Comparison of ENCODE assay signal across 10 mouse cellular contexts in the genomic region with DNA sequence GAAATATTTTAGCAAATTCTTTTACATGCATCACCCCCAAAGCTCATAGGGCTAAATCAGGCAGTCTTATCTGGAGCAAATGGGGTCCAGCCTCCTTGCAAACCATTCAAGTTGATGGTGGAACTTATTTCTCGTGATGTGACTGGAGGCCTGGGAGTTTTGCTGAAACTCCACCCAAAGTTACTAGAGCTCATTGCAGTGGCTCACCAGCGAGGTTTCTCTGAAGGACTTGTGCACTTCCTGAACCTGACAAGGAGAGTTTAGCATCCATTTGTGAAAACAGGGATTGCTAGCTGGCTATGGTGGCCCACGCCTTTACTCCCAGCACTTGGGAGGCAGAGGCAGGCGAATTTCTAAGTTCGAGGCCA. TPM values are rescaled to one million over a fixed set of nuclear protein-coding genes. Genes with fewer than 3 reads are reported as not detected.
DNase-seq lines count a peak whose midpoint lies in the region; ATAC-seq and TF ChIP-seq lines count a peak whose summit lies in the region.
"Had no signal": no experiment of that assay in that cellular context is flagged by ENCODE, and none has a peak within 500 bp of the region (broad histone marks: within the 10 kb centered on the region; RNA-seq: fewer than 3 reads in every experiment).

No protein-coding gene starts in this region.

- no peak overlapping the region for H3K9ac ChIP-seq in heart, adult 2 months (ENCODE audit: low read depth, low read length)
- H3K9ac ChIP-seq in ES-E14 (ENCODE audit: insufficient read depth, low read depth, low read length, poor library complexity, severe bottlenecking): no peak overlapping the region
- H3K9ac ChIP-seq in liver, embryonic 14.5 days (replicated peaks): no peak overlapping the region
- H3K9ac ChIP-seq: embryonic facial prominence, embryonic 15.5 days had no signal

- TF ChIP-seq CTCF in heart, adult 2 months (IDR thresholded peaks at IDR 0.05): no peak
- no peak for TF ChIP-seq CTCF in liver, embryonic 14.5 days (IDR thresholded peaks at IDR 0.05; ENCODE audit: low read depth)

- peak overlapping the region; percentile 95 for H3K4me2 ChIP-seq in liver, embryonic 14.5 days (ENCODE audit: low read depth)

- no peak for TF ChIP-seq EP300 in heart, adult 2 months (IDR thresholded peaks at IDR 0.05; ENCODE audit: insufficient read depth, low read depth, low read length)
- TF ChIP-seq EP300 in liver, embryonic 14.5 days (IDR thresholded peaks at IDR 0.05; ENCODE audit: low read depth): no peak

- intact Hi-C loops in heart, adult 2 months (cut with DNase I): loop anchor here (5.0 kb wide), 1 partner anchor 37 kb away; no protein-coding TSS in a partner anchor

- H3K27me3 ChIP-seq in heart, adult 2 months (ENCODE audit: control insufficient read depth, insufficient read depth, low read length): no peaks in the 10 kb centered on the region
- H3K27me3 ChIP-seq in heart, embryonic 10.5 days (ENCODE audit: insufficient read depth, poor library complexity, severe bottlenecking): no peaks in the 10 kb centered on the region
- H3K27me3 ChIP-seq in megakaryocyte, embryonic 14.5 days (replicated peaks): no peaks in the 10 kb centered on the region
- H3K27me3 ChIP-seq in liver, embryonic 14.5 days (ENCODE audit: control insufficient read depth, insufficient read depth, low read length): no peaks in the 10 kb centered on the region
- H3K27me3 ChIP-seq: embryonic facial prominence, embryonic 15.5 days; forebrain, embryonic 15.5 days had no signal

- TF ChIP-seq POLR2A in heart, adult 2 months (IDR thresholded peaks at IDR 0.05; ENCODE audit: insufficient read depth, low read depth, low read length): no peak

- no peak overlapping the region for H3K4me3 ChIP-seq in heart, adult 2 months
- no peak overlapping the region for H3K4me3 ChIP-seq in heart, embryonic 10.5 days
- peak overlapping the region; percentile 94 for H3K4me3 ChIP-seq in megakaryocyte, embryonic 14.5 days (replicated peaks)
- H3K4me3 ChIP-seq in ES-E14 (ENCODE audit: insufficient read depth in 1 of 2, low read depth in 1 of 2, low read length in 2 of 2, poor library complexity in 1 of 2, severe bottlenecking in 1 of 2): peak overlapping the region in 1 of 2 experiments; percentile 54; a peak in 1 of 4 replicates
- no peak overlapping the region for H3K4me3 ChIP-seq in liver, embryonic 14.5 days (ENCODE audit: insufficient read depth in 1 of 2, low read depth in 2 of 2, low read length in 2 of 2)

- in situ Hi-C loops in ES-E14 (cut with MboI; ENCODE audit: low sequenced_read_pairs in 2 of 2, unreplicated experiment in 2 of 2): no loop called here

- ATAC-seq in megakaryocyte, adult 5-6 weeks (ENCODE audit: poor library complexity, severe bottlenecking): no peak
- no peak for ATAC-seq in liver, embryonic 14.5 days (ENCODE audit: insufficient read depth)

- no peaks in the 10 kb centered on the region for H3K9me3 ChIP-seq in heart, embryonic 10.5 days
- peaks cover 5% of the 10 kb centered on the region for H3K9me3 ChIP-seq in megakaryocyte, embryonic 14.5 days
- no peaks in the 10 kb centered on the region for H3K9me3 ChIP-seq in ES-E14 (ENCODE audit: control insufficient read depth, insufficient read depth, low read depth, low read length)
- no peaks in the 10 kb centered on the region for H3K9me3 ChIP-seq in liver, embryonic 14.5 days (ENCODE audit: control insufficient read depth, low read length)
- H3K9me3 ChIP-seq: embryonic facial prominence, embryonic 15.5 days; forebrain, embryonic 15.5 days had no signal

- WGBS in heart, adult 2 months: 82% methylated on average over 5 of the region's 5 CpGs
- 76% methylated on average over 5 of the region's 5 CpGs for WGBS in heart, embryonic 10.5 days
- 63% methylated on average over 5 of the region's 5 CpGs for WGBS in liver, embryonic 14.5 days (ENCODE audit: insufficient replicate concordance)

- H3K36me3 ChIP-seq in heart, adult 2 months (ENCODE audit: control insufficient read depth, insufficient read depth, low read length): no peaks in the 10 kb centered on the region
- H3K36me3 ChIP-seq in heart, embryonic 10.5 days: 0 out of 2 replicates have a peak, but pooled peaks cover 4% of the 10 kb centered on the region
- H3K36me3 ChIP-seq in megakaryocyte, embryonic 14.5 days (replicated peaks; ENCODE audit: low read length): peaks cover 23% of the 10 kb centered on the region
- H3K36me3 ChIP-seq in ES-E14 (ENCODE audit: control insufficient read depth, insufficient read depth, low read length, poor library complexity, severe bottlenecking): no peaks in the 10 kb centered on the region
- no peaks in the 10 kb centered on the region for H3K36me3 ChIP-seq in liver, embryonic 14.5 days (replicated peaks; ENCODE audit: control insufficient read depth, insufficient read depth, low read depth)
- H3K36me3 ChIP-seq: embryonic facial prominence, embryonic 15.5 days; forebrain, embryonic 15.5 days had no signal

- DNase-seq in heart, adult 2 months: no peak
- DNase-seq in heart, embryonic 10.5 days (ENCODE audit: low spot score): no peak
- DNase-seq in ES-E14 (ENCODE audit: low read depth, low spot score): no peak
- DNase-seq in liver, embryonic 14.5 days (ENCODE audit: low read depth in 3 of 3, low spot score in 3 of 3): no peak
- no peak for DNase-seq in spleen, postnatal 36 days (ENCODE audit: low spot score in 2 of 2)
- no peak for DNase-seq in spleen, postnatal 4 days (ENCODE audit: low spot score in 2 of 2)

- peaks cover 3% of the 10 kb centered on the region for H3K79me2 ChIP-seq in heart, adult 2 months (replicated peaks; ENCODE audit: control insufficient read depth, insufficient read depth, low read length)

- peaks cover 11% of the 10 kb centered on the region for H3K4me1 ChIP-seq in heart, adult 2 months (ENCODE audit: control insufficient read depth, insufficient read depth, low read length)
- peaks cover 31% of the 10 kb centered on the region for H3K4me1 ChIP-seq in heart, embryonic 10.5 days
- peaks cover 45% of the 10 kb centered on the region for H3K4me1 ChIP-seq in megakaryocyte, embryonic 14.5 days
- H3K4me1 ChIP-seq in ES-E14 (ENCODE audit: control insufficient read depth in 2 of 2, insufficient read depth in 2 of 2, low read length in 2 of 2, poor library complexity in 1 of 2): peaks cover 0 to 16% of the 10 kb centered on the region in 2 experiments; a peak in 2 of 4 replicates
- H3K4me1 ChIP-seq in liver, embryonic 14.5 days (replicated peaks; ENCODE audit: control insufficient read depth in 2 of 2, insufficient read depth in 2 of 2, low read length in 1 of 2): peaks cover 7 to 16% of the 10 kb centered on the region in 2 experiments

- peak overlapping the region; percentile 80 for H3K27ac ChIP-seq in heart, adult 2 months
- H3K27ac ChIP-seq in heart, embryonic 10.5 days: no peak overlapping the region
- peak overlapping the region; percentile 66; the same call in 1 of the 2 replicates for H3K27ac ChIP-seq in ES-E14 (ENCODE audit: insufficient read depth, low read depth, low read length, poor library complexity, severe bottlenecking)
- H3K27ac ChIP-seq in liver, embryonic 14.5 days: no peak overlapping the region
- H3K27ac ChIP-seq: forebrain, embryonic 15.5 days had no signal

RNA-seq across cellular contexts. Expression of gene Zdhhc18, which starts 15.9 kb away (rescaled TPM):
- total RNA-seq in heart, adult 2 months (2021): 10 to 100 TPM; 21.3 to 27.7 TPM
- polyA plus RNA-seq in heart, adult 2 months (2012; rRNA removed): 37.3 and 40.1 TPM in 2 replicates
- 1.6 and 2.9 TPM in 2 replicates for polyA plus RNA-seq in heart, embryonic 10.5 days (2016; fragmentation: Nextera tagmentation; extraction: Ambion mirVana)
- 53.7 and 98.5 TPM in 2 replicates for polyA plus RNA-seq in megakaryocyte, embryonic 14.5 days (2012; ENCODE audit: insufficient read depth, low replicate concordance)
- 15.0 and 29.5 TPM in 2 replicates for total RNA-seq in megakaryocyte, adult 5-6 weeks (2015)
- 9.3 and 12.2 TPM in 2 replicates for total RNA-seq in megakaryocyte, adult 5-6 weeks (2017)
- total RNA-seq in ES-E14 (2012; rRNA removed): 39.0 and 55.8 TPM in 2 replicates
- 3.8 and 3.9 TPM in 2 replicates for polyA plus RNA-seq in liver, embryonic 14.5 days (2012; rRNA removed)
- polyA plus RNA-seq in liver, embryonic 14.5 days (2014; fragmentation: Nextera tagmentation; extraction: Ambion mirVana): 0.58 and 0.90 TPM in 2 replicates

RNA-seq across cellular contexts. Expression of gene Sfn, which starts 32.1 kb away (rescaled TPM):
- 1 to 10 TPM; 1.2 TPM for total RNA-seq in heart, adult 2 months (2021)
- polyA plus RNA-seq in heart, adult 2 months (2012; rRNA removed): 1.4 and 2.0 TPM in 2 replicates
- 4.3 and 12.9 TPM in 2 replicates for polyA plus RNA-seq in heart, embryonic 10.5 days (2016; fragmentation: Nextera tagmentation; extraction: Ambion mirVana)
- 9.2 and 15.3 TPM in 2 replicates for polyA plus RNA-seq in megakaryocyte, embryonic 14.5 days (2012; ENCODE audit: insufficient read depth, low replicate concordance)
- 2.5 and 4.1 TPM in 2 replicates for total RNA-seq in megakaryocyte, adult 5-6 weeks (2015)
- 1.2 and 4.0 TPM in 2 replicates for total RNA-seq in megakaryocyte, adult 5-6 weeks (2017)
- total RNA-seq in ES-E14 (2012; rRNA removed): 35.8 and 46.6 TPM in 2 replicates
- 0.45 and 0.52 TPM in 2 replicates for polyA plus RNA-seq in liver, embryonic 14.5 days (2012; rRNA removed)
- polyA plus RNA-seq in liver, embryonic 14.5 days (2014; fragmentation: Nextera tagmentation; extraction: Ambion mirVana): 0.10 and 0.35 TPM in 2 replicates

RNA-seq across cellular contexts. Expression of gene Pigv, which starts 38.4 kb away (rescaled TPM):
- total RNA-seq in heart, adult 2 months (2021): 10 to 100 TPM; 11.7 to 12.1 TPM
- 9.5 and 11.7 TPM in 2 replicates for polyA plus RNA-seq in heart, adult 2 months (2012; rRNA removed)
- 15.2 and 16.4 TPM in 2 replicates for polyA plus RNA-seq in heart, embryonic 10.5 days (2016; fragmentation: Nextera tagmentation; extraction: Ambion mirVana)
- 9.8 and 12.4 TPM in 2 replicates for polyA plus RNA-seq in megakaryocyte, embryonic 14.5 days (2012; ENCODE audit: insufficient read depth, low replicate concordance)
- total RNA-seq in megakaryocyte, adult 5-6 weeks (2015): 7.5 and 7.8 TPM in 2 replicates
- 7.2 and 7.9 TPM in 2 replicates for total RNA-seq in megakaryocyte, adult 5-6 weeks (2017)
- total RNA-seq in ES-E14 (2012; rRNA removed): 11.6 and 14.5 TPM in 2 replicates
- polyA plus RNA-seq in liver, embryonic 14.5 days (2012; rRNA removed): 3.2 and 3.3 TPM in 2 replicates
- 3.1 and 4.0 TPM in 2 replicates for polyA plus RNA-seq in liver, embryonic 14.5 days (2014; fragmentation: Nextera tagmentation; extraction: Ambion mirVana)

RNA-seq across cellular contexts. Expression of gene Gpn2, which starts 49.9 kb away (rescaled TPM):
- total RNA-seq in heart, adult 2 months (2021): 1 to 10 TPM; 6.8 to 7.3 TPM
- polyA plus RNA-seq in heart, adult 2 months (2012; rRNA removed): 12.1 and 17.7 TPM in 2 replicates
- polyA plus RNA-seq in heart, embryonic 10.5 days (2016; fragmentation: Nextera tagmentation; extraction: Ambion mirVana): 18.2 and 22.1 TPM in 2 replicates
- 45.3 and 49.8 TPM in 2 replicates for polyA plus RNA-seq in megakaryocyte, embryonic 14.5 days (2012; ENCODE audit: insufficient read depth, low replicate concordance)
- 14.0 and 15.1 TPM in 2 replicates for total RNA-seq in megakaryocyte, adult 5-6 weeks (2015)
- total RNA-seq in megakaryocyte, adult 5-6 weeks (2017): 12.8 and 15.5 TPM in 2 replicates
- total RNA-seq in ES-E14 (2012; rRNA removed): 39.5 and 52.6 TPM in 2 replicates
- 15.2 and 17.6 TPM in 2 replicates for polyA plus RNA-seq in liver, embryonic 14.5 days (2012; rRNA removed)
- 10.0 and 10.3 TPM in 2 replicates for polyA plus RNA-seq in liver, embryonic 14.5 days (2014; fragmentation: Nextera tagmentation; extraction: Ambion mirVana)

RNA-seq across cellular contexts. Expression of gene Gpatch3, which starts 59.5 kb away (rescaled TPM):
- total RNA-seq in heart, adult 2 months (2021): 1 to 10 TPM; 3.4 to 5.0 TPM
- 1.9 and 2.1 TPM in 2 replicates for polyA plus RNA-seq in heart, adult 2 months (2012; rRNA removed)
- 7.1 and 9.6 TPM in 2 replicates for polyA plus RNA-seq in heart, embryonic 10.5 days (2016; fragmentation: Nextera tagmentation; extraction: Ambion mirVana)
- polyA plus RNA-seq in megakaryocyte, embryonic 14.5 days (2012; ENCODE audit: insufficient read depth, low replicate concordance): 5.4 and 30.6 TPM in 2 replicates
- total RNA-seq in megakaryocyte, adult 5-6 weeks (2015): 2.7 and 3.7 TPM in 2 replicates
- total RNA-seq in megakaryocyte, adult 5-6 weeks (2017): 32.6 and 40.2 TPM in 2 replicates
- 14.4 and 19.9 TPM in 2 replicates for total RNA-seq in ES-E14 (2012; rRNA removed)
- polyA plus RNA-seq in liver, embryonic 14.5 days (2012; rRNA removed): 1.9 and 3.1 TPM in 2 replicates
- polyA plus RNA-seq in liver, embryonic 14.5 days (2014; fragmentation: Nextera tagmentation; extraction: Ambion mirVana): 3.1 and 4.6 TPM in 2 replicates

Comparison
In these comparisons a context has a peak if more than half of its experiments do, and no peak if none do; other contexts are left out.
1. H3K27ac ChIP-seq: peak in heart, adult 2 months (single experiment) and ES-E14 (single experiment); none in heart, embryonic 10.5 days (single experiment) and liver, embryonic 14.5 days (single experiment).